Mouse (Mus musculus): Measurements from ENCODE around the gene Uba52. TPM values are rescaled to one million over a fixed set of nuclear protein-coding genes. Genes with fewer than 3 reads are reported as not detected.

Gene Uba52
- polyA plus RNA-seq, 2 experiments: 1,113 to 1,844 TPM

GRCm38 (mm10) chr8:70504291-70504716, 6.3 kb downstream of the Uba52 start:
- H3K27me3 ChIP-seq (ENCODE audit: control insufficient read depth, insufficient read depth, low read length): peaks cover 8% of the 10 kb centered on the region; the same call in 1 of the 2 replicates
- H3K36me3 ChIP-seq (ENCODE audit: control insufficient read depth, insufficient read depth, low read length): peaks cover 23% of the 10 kb centered on the region
- no peaks in the 10 kb centered on the region for H3K9me3 ChIP-seq (ENCODE audit: control insufficient read depth, low read length)
- peaks cover 65% of the 10 kb centered on the region for H3K4me1 ChIP-seq (ENCODE audit: control insufficient read depth, insufficient read depth, low read length)
- no peak overlapping the region for H3K9ac ChIP-seq (ENCODE audit: low read depth, low read length, severe bottlenecking)
- 11% methylated on average over 16 of the region's 16 CpGs for WGBS
- H3K4me2 ChIP-seq (replicated peaks; ENCODE audit: low read depth, low read length, severe bottlenecking): peak overlapping the region; percentile 30
- DNase-seq (ENCODE audit: low spot score) (peak; percentile 86), ATAC-seq (ENCODE audit: low FRiP score, low read depth) (no peak)
- 0 out of 2 replicates have a peak overlapping the region, but pooled peaks have one; percentile 5 for H3K27ac ChIP-seq (replicated peaks; ENCODE audit: low read depth, low read length)
- peak overlapping the region; percentile 57; the same call in 1 of the 2 replicates for H3K4me3 ChIP-seq (replicated peaks; ENCODE audit: low read length)
- no peak for TF ChIP-seq POLR2A (IDR thresholded peaks at IDR 0.05; ENCODE audit: borderline replicate concordance, extremely low read depth, insufficient read depth, insufficient read length)

GRCm38 (mm10) chr8:70503062-70503750, 7.4 kb downstream of the Uba52 start:
- Histone ChIP-seq H3K27ac (replicated peaks; ENCODE audit: low read depth, low read length) (no peak overlapping the region), H3K27me3 (ENCODE audit: control insufficient read depth, insufficient read depth, low read length) (peaks cover 8% of the 10 kb centered on the region; the same call in 1 of the 2 replicates), H3K36me3 (ENCODE audit: control insufficient read depth, insufficient read depth, low read length) (peaks cover 13% of the 10 kb centered on the region), H3K4me2 (replicated peaks; ENCODE audit: low read depth, low read length, severe bottlenecking) (peak overlapping the region; percentile 25), H3K4me1 (ENCODE audit: control insufficient read depth, insufficient read depth, low read length) (peaks cover 57% of the 10 kb centered on the region), H3K9ac (ENCODE audit: low read depth, low read length, severe bottlenecking) (no peak overlapping the region), H3K9me3 (ENCODE audit: control insufficient read depth, low read length) (no peaks in the 10 kb centered on the region), H3K4me3 (replicated peaks; ENCODE audit: low read length) (no peak overlapping the region)
- TF ChIP-seq POLR2A (IDR thresholded peaks at IDR 0.05; ENCODE audit: borderline replicate concordance, extremely low read depth, insufficient read depth, insufficient read length): no peak
- 10% methylated on average over 45 of the region's 46 CpGs for WGBS
- ATAC-seq (ENCODE audit: low FRiP score, low read depth) (peak; percentile 5; the same call in 1 of the 2 replicates), DNase-seq (ENCODE audit: low spot score) (peak; percentile 67)

- peaks cover 57% of the 10 kb centered on the region for H3K4me1 ChIP-seq (ENCODE audit: control insufficient read depth, insufficient read depth, low read length)
Measured at GRCm38 (mm10) chr8:70502540-70502939, 8.1 kb downstream of the Uba52 start.

GRCm38 (mm10) chr8:70501820-70502529, 8.6 kb downstream of the Uba52 start:
- peaks cover 56% of the 10 kb centered on the region for H3K4me1 ChIP-seq (ENCODE audit: control insufficient read depth, insufficient read depth, low read length)
- ATAC-seq (ENCODE audit: low FRiP score, low read depth): no peak
- H3K4me3 ChIP-seq (replicated peaks; ENCODE audit: low read length): no peak overlapping the region
- H3K9me3 ChIP-seq (ENCODE audit: control insufficient read depth, low read length): no peaks in the 10 kb centered on the region
- peak overlapping the region; percentile 25 for H3K4me2 ChIP-seq (replicated peaks; ENCODE audit: low read depth, low read length, severe bottlenecking)
- TF ChIP-seq POLR2A (IDR thresholded peaks at IDR 0.05; ENCODE audit: borderline replicate concordance, extremely low read depth, insufficient read depth, insufficient read length): no peak
- H3K27me3 ChIP-seq (ENCODE audit: control insufficient read depth, insufficient read depth, low read length): peaks cover 8% of the 10 kb centered on the region; the same call in 1 of the 2 replicates
- 14% methylated on average over 23 of the region's 23 CpGs for WGBS
- H3K36me3 ChIP-seq (ENCODE audit: control insufficient read depth, insufficient read depth, low read length): peaks cover 3% of the 10 kb centered on the region; the same call in 1 of the 2 replicates
- DNase-seq (ENCODE audit: low spot score): peak; percentile 67
- H3K9ac ChIP-seq (ENCODE audit: low read depth, low read length, severe bottlenecking): no peak overlapping the region
- H3K27ac ChIP-seq (replicated peaks; ENCODE audit: low read depth, low read length): no peak overlapping the region

More at GRCm38 (mm10) chr8:70502540-70502939, 8.1 kb downstream of the Uba52 start:
- DNase-seq (ENCODE audit: low spot score): no peak
- peaks cover 7% of the 10 kb centered on the region for H3K36me3 ChIP-seq (ENCODE audit: control insufficient read depth, insufficient read depth, low read length)
- ATAC-seq (ENCODE audit: low FRiP score, low read depth): no peak
- H3K9me3 ChIP-seq (ENCODE audit: control insufficient read depth, low read length): no peaks in the 10 kb centered on the region
- TF ChIP-seq POLR2A (IDR thresholded peaks at IDR 0.05; ENCODE audit: borderline replicate concordance, extremely low read depth, insufficient read depth, insufficient read length): no peak
- peaks cover 8% of the 10 kb centered on the region; the same call in 1 of the 2 replicates for H3K27me3 ChIP-seq (ENCODE audit: control insufficient read depth, insufficient read depth, low read length)
- 36% methylated on average over 12 of the region's 12 CpGs for WGBS
- no peak overlapping the region for H3K4me3 ChIP-seq (replicated peaks; ENCODE audit: low read length)
- no peak overlapping the region for H3K27ac ChIP-seq (replicated peaks; ENCODE audit: low read depth, low read length)
- no peak overlapping the region for H3K9ac ChIP-seq (ENCODE audit: low read depth, low read length, severe bottlenecking)
- peak overlapping the region; percentile 25 for H3K4me2 ChIP-seq (replicated peaks; ENCODE audit: low read depth, low read length, severe bottlenecking)
